Mouse (Mus musculus): Measurements from ENCODE around the gene Elovl3. TPM values are rescaled to one million over a fixed set of nuclear protein-coding genes. Genes with fewer than 3 reads are reported as not detected.

Elovl3 gene
- total RNA-seq, 1 experiment from 2014 or later = not detected

DNA sequence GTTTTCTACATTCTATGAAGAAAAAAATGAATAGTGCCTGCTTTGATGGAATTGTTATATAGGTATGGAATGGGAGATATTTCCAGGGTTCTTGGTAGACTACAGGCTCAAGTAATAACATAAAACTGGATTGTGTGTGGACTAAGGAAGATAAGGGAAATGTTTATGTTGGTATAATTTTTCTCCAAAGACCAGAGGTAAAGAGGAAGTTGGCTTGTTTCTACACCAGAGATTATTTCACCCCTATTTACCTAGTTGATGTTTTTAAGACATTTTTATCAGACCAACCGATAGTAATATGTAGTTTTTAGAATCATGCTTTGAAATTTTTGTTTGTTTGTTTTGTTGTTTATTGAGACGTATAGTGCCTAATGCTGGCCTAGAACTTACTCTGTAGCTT, 48.6 kb downstream of the Elovl3 start:
- ATAC-seq (replicated peaks; ENCODE audit: insufficient number of reproducible peaks, low FRiP score, low TSS enrichment, poor library complexity, severe bottlenecking) = no peak

DNA sequence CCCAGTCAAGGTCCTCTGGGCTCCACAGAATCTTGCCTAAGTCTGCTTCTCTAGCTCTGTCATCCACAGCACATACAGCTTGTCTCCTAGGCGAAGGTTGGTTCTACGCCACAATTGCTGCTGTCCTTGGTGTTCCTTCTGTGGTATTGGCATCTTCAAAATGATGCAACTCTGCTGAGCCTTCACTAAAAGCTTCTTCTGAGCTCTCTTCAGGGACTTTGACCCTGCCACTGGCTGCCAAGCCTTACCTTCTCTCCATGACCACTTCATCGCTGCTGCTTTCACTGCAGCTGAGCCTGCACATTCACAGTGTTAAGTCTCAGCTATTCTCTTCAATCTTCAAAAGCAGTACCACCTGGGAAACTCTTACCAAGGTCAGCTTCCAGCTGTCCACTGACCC, 50.5 kb downstream of the Elovl3 start:
- ATAC-seq (replicated peaks; ENCODE audit: insufficient number of reproducible peaks, low FRiP score, low TSS enrichment, poor library complexity, severe bottlenecking) = no peak

Other genes starting within 250 kb of the Elovl3 start
- gene Armh3, start 133.4 kb upstream of the Elovl3 start, total RNA-seq (2017) = 7.5 to 16.0 TPM (median 11.5 TPM) in 3 replicates
- 4.3 to 14.7 TPM (median 6.0 TPM) in 3 replicates for gene Hps6, start 128.4 kb upstream of the Elovl3 start, total RNA-seq (2017)
- gene Pprc1, start 87.0 kb upstream of the Elovl3 start, total RNA-seq (2017) = 4.4 to 21.4 TPM (median 6.6 TPM) in 3 replicates
- gene Ldb1, start 86.7 kb upstream of the Elovl3 start, total RNA-seq (2017) = 90.1 to 143 TPM (median 108 TPM) in 3 replicates
- 30.2 to 54.5 TPM (median 30.5 TPM) in 3 replicates for gene Nolc1, start 56.0 kb upstream of the Elovl3 start, total RNA-seq (2017)
- not detected in 3 replicates for gene Pitx3, start 16.4 kb downstream of the Elovl3 start, total RNA-seq (2017)
- gene Gbf1, start 20.6 kb downstream of the Elovl3 start, total RNA-seq (2017) = 41.0 to 56.7 TPM (median 55.5 TPM) in 3 replicates
- 48.8 to 62.5 TPM (median 55.3 TPM) in 3 replicates for gene Nfkb2, start 172.4 kb downstream of the Elovl3 start, total RNA-seq (2017)
- 0.76 TPM in 1 of 3 replicates, not detected in the others for gene Psd, start 195.3 kb downstream of the Elovl3 start, total RNA-seq (2017)
- 1.2 to 3.0 TPM (median 2.2 TPM) in 3 replicates for gene Fbxl15, start 196.3 kb downstream of the Elovl3 start, total RNA-seq (2017)
- gene Cuedc2, start 206.8 kb downstream of the Elovl3 start, total RNA-seq (2017) = 43.0 to 58.3 TPM (median 56.0 TPM) in 3 replicates
- gene Mfsd13a, start 209.2 kb downstream of the Elovl3 start, total RNA-seq (2017) = 0.57 to 2.9 TPM (median 0.75 TPM) in 3 replicates
- 1.5 TPM in 2 of 3 replicates, not detected in the other for gene 2310034G01Rik, start 218.4 kb downstream of the Elovl3 start, total RNA-seq (2017)

All from monocyte, adult 5-6 weeks (primary cell).